Mouse (Mus musculus) lung, embryonic 15.5 days (tissue): ENCODE data around the gene Tnfrsf17. TPM values are rescaled to one million over a fixed set of nuclear protein-coding genes. Genes with fewer than 3 reads are reported as not detected.
"Not testable (repeated sequence)": the region's sequence is repeated elsewhere in the genome, so short reads cannot be mapped to it uniquely, and the experiment has no call there.

Source experiments
- ATAC-seq: fragments of 200-750 bp; cut with Nextera tagmentation; 2 replicates; pipeline ENCODE4 v1.8.0; 2017; ENCODE audit warnings: moderate number of reproducible peaks, borderline replicate concordance; ENCODE audit not compliant: low FRiP score, low TSS enrichment; ENCODE audit errors: extremely low read depth
- H3K27ac ChIP-seq: fragments of 300-500 bp; sonication (generic); 2 replicates; pipeline ENCODE4 v1.5.1; 2015; ENCODE audit warnings: moderate library complexity, mild to moderate bottlenecking, inconsistent platforms
- H3K27me3 ChIP-seq: fragments of 300-500 bp; sonication (generic); 2 replicates; pipeline ENCODE4 v1.6.1; 2015; ENCODE audit warnings: inconsistent platforms
- H3K36me3 ChIP-seq: fragments of 300-500 bp; sonication (generic); 2 replicates; pipeline ENCODE4 v1.6.1; 2015; ENCODE audit warnings: inconsistent platforms
- H3K4me1 ChIP-seq: fragments of 300-500 bp; sonication (generic); 2 replicates; pipeline ENCODE4 v1.6.1; 2015; ENCODE audit warnings: inconsistent platforms
- H3K4me2 ChIP-seq: fragments of 300-500 bp; sonication (generic); 2 replicates; pipeline ENCODE4 v1.6.1; 2015; ENCODE audit warnings: inconsistent platforms, mild to moderate bottlenecking, moderate library complexity
- H3K4me3 ChIP-seq: fragments of 300-500 bp; sonication (generic); 2 replicates; pipeline ENCODE4 v1.5.1; 2015; ENCODE audit warnings: mild to moderate bottlenecking, inconsistent platforms
- H3K9ac ChIP-seq: fragments of 300-500 bp; sonication (generic); 2 replicates; pipeline ENCODE4 v1.6.1; 2015; ENCODE audit warnings: inconsistent platforms
- H3K9me3 ChIP-seq: fragments of 300-500 bp; sonication (generic); 2 replicates; pipeline ENCODE4 v1.6.1; 2016; ENCODE audit warnings: inconsistent platforms
- WGBS: fragments of 180-500 bp; shearing (Covaris S2); methylation state at CpG from one replicate; pipeline ENCODE4 v1.1.7; 2015; 5-methylcytosine and 5-hydroxymethylcytosine counted together
- polyA plus RNA-seq: library from polyadenylated mRNA; unstranded; fragments of >200 nt; fragmentation: Nextera tagmentation; extraction: Ambion mirVana; gene quantifications from 2 replicates; pipeline ENCODE4 v1.2.1, GENCODE M21; 2015

Tnfrsf17 gene
- polyA plus RNA-seq, 1 experiment from 2014 or later: not detected

GRCm38 (mm10) chr16:11359173-11359572, 45.6 kb downstream of the Tnfrsf17 start:
- Histone ChIP-seq H3K4me3 (no peak overlapping the region), H3K4me1 (peaks cover 6% of the 10 kb centered on the region; the same call in 1 of the 2 replicates), H3K9ac (no peak overlapping the region), H3K27me3 (no peaks in the 10 kb centered on the region), H3K36me3 (no peaks in the 10 kb centered on the region), H3K9me3 (no peaks in the 10 kb centered on the region), H3K27ac (peak overlapping the region; percentile 67), H3K4me2 (peak overlapping the region; percentile 26; the same call in 1 of the 2 replicates)
- 47% methylated on average over 5 of the region's 5 CpGs for WGBS
- peak; percentile 39; the same call in 1 of the 2 replicates for ATAC-seq

GRCm38 (mm10) chr16:11359919-11360318, 46.3 kb downstream of the Tnfrsf17 start:
- H3K36me3 ChIP-seq: no peaks in the 10 kb centered on the region
- WGBS: 44% methylated on average over 10 of the region's 10 CpGs
- ATAC-seq: 0 out of 2 replicates have a peak, but pooled peaks have one; percentile 36
- H3K27ac ChIP-seq: peak overlapping the region; percentile 67
- no peak overlapping the region for H3K4me2 ChIP-seq
- H3K9ac ChIP-seq: no peak overlapping the region
- H3K9me3 ChIP-seq: no peaks in the 10 kb centered on the region
- no peak overlapping the region for H3K4me3 ChIP-seq
- peaks cover 6% of the 10 kb centered on the region; the same call in 1 of the 2 replicates for H3K4me1 ChIP-seq
- H3K27me3 ChIP-seq: no peaks in the 10 kb centered on the region

- not testable (repeated sequence) for H3K27ac ChIP-seq, H3K4me1 ChIP-seq, H3K4me3 ChIP-seq, H3K36me3 ChIP-seq, H3K9me3 ChIP-seq, H3K4me2 ChIP-seq, H3K9ac ChIP-seq, H3K27me3 ChIP-seq, ATAC-seq
- 78% methylated on average over 2 of the region's 2 CpGs for WGBS
Observed at GRCm38 (mm10) chr16:11360576-11360975, 47.0 kb downstream of the Tnfrsf17 start.

GRCm38 (mm10) chr16:11365626-11366025, 52.0 kb downstream of the Tnfrsf17 start:
- Histone ChIP-seq H3K36me3 (no peaks in the 10 kb centered on the region), H3K4me2 (no peak overlapping the region), H3K9me3 (no peaks in the 10 kb centered on the region), H3K4me3 (no peak overlapping the region), H3K9ac (no peak overlapping the region), H3K4me1 (no peaks in the 10 kb centered on the region), H3K27me3 (no peaks in the 10 kb centered on the region), H3K27ac (no peak overlapping the region)
- WGBS: 53% methylated on average over 5 of the region's 5 CpGs
- no peak for ATAC-seq

GRCm38 (mm10) chr16:11366851-11367250, 53.2 kb downstream of the Tnfrsf17 start:
- H3K27me3 ChIP-seq: no peaks in the 10 kb centered on the region
- H3K9ac ChIP-seq: no peak overlapping the region
- no peak overlapping the region for H3K4me2 ChIP-seq
- no peak for ATAC-seq
- no peaks in the 10 kb centered on the region for H3K4me1 ChIP-seq
- no peaks in the 10 kb centered on the region for H3K36me3 ChIP-seq
- H3K9me3 ChIP-seq: no peaks in the 10 kb centered on the region
- 57% methylated on average over 1 of the region's 1 CpGs for WGBS
- H3K4me3 ChIP-seq: no peak overlapping the region
- no peak overlapping the region for H3K27ac ChIP-seq

GRCm38 (mm10) chr16:11368412-11368811, 54.8 kb downstream of the Tnfrsf17 start:
- ATAC-seq: no peak
- Histone ChIP-seq H3K4me1 (no peaks in the 10 kb centered on the region), H3K36me3 (no peaks in the 10 kb centered on the region), H3K27me3 (no peaks in the 10 kb centered on the region), H3K27ac (no peak overlapping the region), H3K9me3 (no peaks in the 10 kb centered on the region), H3K9ac (no peak overlapping the region), H3K4me2 (no peak overlapping the region), H3K4me3 (no peak overlapping the region)
- 85% methylated on average over 3 of the region's 3 CpGs for WGBS

GRCm38 (mm10) chr16:11369162-11369561, 55.5 kb downstream of the Tnfrsf17 start:
- no peak overlapping the region for H3K4me3 ChIP-seq
- no peak overlapping the region for H3K4me2 ChIP-seq
- no peak overlapping the region for H3K27ac ChIP-seq
- WGBS: 44% methylated on average over 4 of the region's 4 CpGs
- H3K9ac ChIP-seq: no peak overlapping the region
- no peaks in the 10 kb centered on the region for H3K27me3 ChIP-seq
- no peaks in the 10 kb centered on the region for H3K9me3 ChIP-seq
- ATAC-seq: no peak
- H3K4me1 ChIP-seq: no peaks in the 10 kb centered on the region
- no peaks in the 10 kb centered on the region for H3K36me3 ChIP-seq

GRCm38 (mm10) chr16:11369642-11370041, 56.0 kb downstream of the Tnfrsf17 start:
- Histone ChIP-seq H3K9ac (no peak overlapping the region), H3K36me3 (no peaks in the 10 kb centered on the region), H3K4me1 (no peaks in the 10 kb centered on the region), H3K27me3 (no peaks in the 10 kb centered on the region), H3K9me3 (no peaks in the 10 kb centered on the region), H3K4me3 (no peak overlapping the region), H3K27ac (no peak overlapping the region), H3K4me2 (no peak overlapping the region)
- no peak for ATAC-seq
- WGBS: 13% methylated on average over 1 of the region's 1 CpGs

Other genes with a start within 250 kb of the Tnfrsf17 start
- 109 and 111 TPM in 2 replicates for gene Litaf, start 247.7 kb upstream of the Tnfrsf17 start, polyA plus RNA-seq
- gene Txndc11, start 179.2 kb upstream of the Tnfrsf17 start, polyA plus RNA-seq: 32.3 and 34.6 TPM in 2 replicates
- gene Zc3h7a, start 137.4 kb upstream of the Tnfrsf17 start, polyA plus RNA-seq: 86.7 and 92.9 TPM in 2 replicates
- 155 and 163 TPM in 2 replicates for gene Rsl1d1, start 110.5 kb upstream of the Tnfrsf17 start, polyA plus RNA-seq
- 75.5 and 75.6 TPM in 2 replicates for gene Gspt1, start 59.5 kb upstream of the Tnfrsf17 start, polyA plus RNA-seq
- 8.0 and 12.6 TPM in 2 replicates for gene Snx29, start 9.1 kb downstream of the Tnfrsf17 start, polyA plus RNA-seq